Mouse (Mus musculus): ENCODE measurements around the gene Mien1. TPM values are rescaled to one million over a fixed set of nuclear protein-coding genes. Genes with fewer than 3 reads are reported as not detected.

Mien1 gene
- polyA plus RNA-seq, 1 experiment from 2014 or later = 237 TPM

GRCm38 (mm10) chr11:98457367-98458120 is 18.8 kb upstream of the Mien1 start:
- peak overlapping the region; percentile 63 for H3K9ac ChIP-seq
- under 1% methylated on average over 51 of the region's 64 CpGs for WGBS
- peak; percentile 82 for ATAC-seq
- peaks cover 11% of the 10 kb centered on the region for H3K4me1 ChIP-seq
- H3K27ac ChIP-seq = no peak overlapping the region
- H3K4me2 ChIP-seq = peak overlapping the region; percentile 65
- H3K4me3 ChIP-seq = peak overlapping the region; percentile 55
- H3K27me3 ChIP-seq = peaks cover 40% of the 10 kb centered on the region
- H3K9me3 ChIP-seq (replicated peaks) = no peaks in the 10 kb centered on the region
- no peaks in the 10 kb centered on the region for H3K36me3 ChIP-seq (ENCODE audit: poor library complexity, severe bottlenecking)

DNA sequence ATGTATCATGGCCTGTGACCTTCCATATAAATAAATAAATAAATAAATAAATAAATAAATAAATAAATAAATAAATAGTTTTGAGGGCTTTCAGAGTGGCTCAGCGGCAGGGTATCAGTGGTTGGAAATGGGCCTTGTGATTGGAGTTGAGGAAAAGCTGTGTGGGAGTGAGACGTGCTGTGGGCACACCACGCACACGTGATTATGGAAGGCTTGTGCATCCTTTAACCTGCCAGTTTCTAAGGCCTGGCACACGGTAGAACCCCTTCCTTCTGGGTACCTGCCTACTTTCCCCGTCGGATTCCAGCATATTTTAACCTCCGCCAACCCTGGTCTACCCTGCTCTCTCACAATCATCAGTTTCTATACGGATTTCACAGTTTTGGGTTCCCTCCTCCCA is 18.2 kb upstream of the Mien1 start:
- H3K36me3 ChIP-seq (ENCODE audit: poor library complexity, severe bottlenecking) = no peaks in the 10 kb centered on the region
- peaks cover 40% of the 10 kb centered on the region for H3K27me3 ChIP-seq
- 31% methylated on average over 9 of the region's 9 CpGs for WGBS
- peak overlapping the region; percentile 55 for H3K4me3 ChIP-seq
- peak overlapping the region; percentile 63 for H3K9ac ChIP-seq
- H3K9me3 ChIP-seq (replicated peaks) = no peaks in the 10 kb centered on the region
- peak overlapping the region; percentile 65 for H3K4me2 ChIP-seq
- no peak overlapping the region for H3K27ac ChIP-seq
- no peak; the same call in none of the 2 replicates for ATAC-seq
- H3K4me1 ChIP-seq = peaks cover 11% of the 10 kb centered on the region

DNA sequence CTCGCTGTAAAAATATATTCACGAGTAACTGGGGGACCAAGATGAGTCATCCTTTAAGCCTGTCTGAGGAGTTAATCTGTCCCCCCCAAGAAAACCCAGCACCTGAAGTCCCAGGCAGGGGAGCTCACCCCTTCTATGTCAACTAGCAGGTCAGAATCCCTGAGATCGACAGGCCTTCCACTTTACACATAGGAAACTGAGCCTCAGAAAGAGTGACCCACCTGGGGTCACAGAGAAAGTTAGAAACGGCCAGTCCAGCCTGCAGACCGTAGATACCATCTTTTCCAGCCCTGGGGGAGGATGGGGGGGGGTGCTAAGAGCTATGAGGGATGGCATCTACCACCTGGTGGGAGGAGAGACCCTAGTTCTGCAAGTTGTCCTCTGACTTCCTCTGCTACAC is 17.8 kb upstream of the Mien1 start:
- H3K27me3 ChIP-seq = peaks cover 38% of the 10 kb centered on the region
- WGBS = 83% methylated on average over 5 of the region's 5 CpGs

DNA sequence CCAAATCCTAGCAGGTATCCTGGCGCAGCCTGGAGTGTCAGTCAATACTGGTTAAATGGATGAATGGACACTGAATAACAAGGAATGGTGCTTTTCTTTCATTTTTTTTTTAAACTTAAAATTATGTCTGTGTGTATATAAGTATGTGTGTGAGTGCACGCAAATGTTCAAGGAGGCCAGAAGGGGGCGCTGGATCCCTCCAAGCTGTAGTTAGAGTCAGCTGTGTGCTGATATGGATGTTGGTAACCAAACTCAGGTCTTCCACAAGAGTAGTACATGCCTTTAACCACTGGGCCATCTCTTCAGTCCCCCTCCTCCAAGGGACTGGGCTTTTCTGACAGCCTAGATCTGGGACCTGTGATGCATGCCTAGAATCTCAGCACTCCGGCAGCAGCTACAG is 16.7 kb upstream of the Mien1 start:
- Histone ChIP-seq H3K4me1 (peaks cover 11% of the 10 kb centered on the region), H3K4me3 (no peak overlapping the region), H3K9ac (no peak overlapping the region), H3K36me3 (ENCODE audit: poor library complexity, severe bottlenecking) (no peaks in the 10 kb centered on the region), H3K27me3 (peaks cover 31% of the 10 kb centered on the region), H3K9me3 (replicated peaks) (no peaks in the 10 kb centered on the region), H3K27ac (no peak overlapping the region), H3K4me2 (no peak overlapping the region)
- ATAC-seq = no peak
- 84% methylated on average over 4 of the region's 4 CpGs for WGBS

More for the DNA sequence above, 17.8 kb upstream of the Mien1 start:
- H3K4me2 ChIP-seq = no peak overlapping the region
- no peaks in the 10 kb centered on the region for H3K36me3 ChIP-seq (ENCODE audit: poor library complexity, severe bottlenecking)
- no peak for ATAC-seq
- no peaks in the 10 kb centered on the region for H3K9me3 ChIP-seq (replicated peaks)
- H3K9ac ChIP-seq = no peak overlapping the region
- H3K4me1 ChIP-seq = peaks cover 11% of the 10 kb centered on the region
- H3K27ac ChIP-seq = no peak overlapping the region
- H3K4me3 ChIP-seq = no peak overlapping the region

GRCm38 (mm10) chr11:98449921-98450771 is 11.4 kb upstream of the Mien1 start:
- peaks cover 11% of the 10 kb centered on the region for H3K4me1 ChIP-seq
- no peak overlapping the region for H3K27ac ChIP-seq
- no peak overlapping the region for H3K4me3 ChIP-seq
- H3K9ac ChIP-seq = no peak overlapping the region
- peaks cover 50% of the 10 kb centered on the region for H3K27me3 ChIP-seq
- 85% methylated on average over 20 of the region's 20 CpGs for WGBS
- H3K9me3 ChIP-seq (replicated peaks) = no peaks in the 10 kb centered on the region
- ATAC-seq = no peak
- H3K4me2 ChIP-seq = no peak overlapping the region
- no peaks in the 10 kb centered on the region for H3K36me3 ChIP-seq (ENCODE audit: poor library complexity, severe bottlenecking)

- Histone ChIP-seq H3K9me3 (replicated peaks) (no peaks in the 10 kb centered on the region), H3K9ac (no peak overlapping the region), H3K36me3 (ENCODE audit: poor library complexity, severe bottlenecking) (no peaks in the 10 kb centered on the region), H3K4me2 (no peak overlapping the region), H3K4me1 (peaks cover 11% of the 10 kb centered on the region), H3K4me3 (no peak overlapping the region), H3K27ac (no peak overlapping the region), H3K27me3 (peaks cover 53% of the 10 kb centered on the region)
- WGBS = 92% methylated on average over 3 of the region's 3 CpGs
- no peak for ATAC-seq
Observed at GRCm38 (mm10) chr11:98449419-98449818, 10.6 kb upstream of the Mien1 start.

GRCm38 (mm10) chr11:98448191-98448790 is 9.5 kb upstream of the Mien1 start:
- 47% methylated on average over 13 of the region's 13 CpGs for WGBS
- H3K4me3 ChIP-seq = no peak overlapping the region
- no peak for ATAC-seq
- no peaks in the 10 kb centered on the region for H3K36me3 ChIP-seq (ENCODE audit: poor library complexity, severe bottlenecking)
- H3K27ac ChIP-seq = no peak overlapping the region
- H3K4me1 ChIP-seq = peaks cover 11% of the 10 kb centered on the region
- H3K9ac ChIP-seq = no peak overlapping the region
- no peaks in the 10 kb centered on the region for H3K9me3 ChIP-seq (replicated peaks)
- peaks cover 56% of the 10 kb centered on the region for H3K27me3 ChIP-seq
- no peak overlapping the region for H3K4me2 ChIP-seq

- H3K9ac ChIP-seq = no peak overlapping the region; the same call in 1 of the 2 replicates
- no peak for ATAC-seq
- H3K4me2 ChIP-seq = peak overlapping the region; percentile 30; the same call in 1 of the 2 replicates
- H3K4me3 ChIP-seq = no peak overlapping the region
- no peaks in the 10 kb centered on the region for H3K9me3 ChIP-seq (replicated peaks)
- no peaks in the 10 kb centered on the region for H3K36me3 ChIP-seq (ENCODE audit: poor library complexity, severe bottlenecking)
- H3K4me1 ChIP-seq = peaks cover 11% of the 10 kb centered on the region
- H3K27ac ChIP-seq = no peak overlapping the region
- H3K27me3 ChIP-seq = peaks cover 59% of the 10 kb centered on the region
- 13% methylated on average over 7 of the region's 7 CpGs for WGBS
Observed at GRCm38 (mm10) chr11:98447475-98447834, 8.7 kb upstream of the Mien1 start.

DNA sequence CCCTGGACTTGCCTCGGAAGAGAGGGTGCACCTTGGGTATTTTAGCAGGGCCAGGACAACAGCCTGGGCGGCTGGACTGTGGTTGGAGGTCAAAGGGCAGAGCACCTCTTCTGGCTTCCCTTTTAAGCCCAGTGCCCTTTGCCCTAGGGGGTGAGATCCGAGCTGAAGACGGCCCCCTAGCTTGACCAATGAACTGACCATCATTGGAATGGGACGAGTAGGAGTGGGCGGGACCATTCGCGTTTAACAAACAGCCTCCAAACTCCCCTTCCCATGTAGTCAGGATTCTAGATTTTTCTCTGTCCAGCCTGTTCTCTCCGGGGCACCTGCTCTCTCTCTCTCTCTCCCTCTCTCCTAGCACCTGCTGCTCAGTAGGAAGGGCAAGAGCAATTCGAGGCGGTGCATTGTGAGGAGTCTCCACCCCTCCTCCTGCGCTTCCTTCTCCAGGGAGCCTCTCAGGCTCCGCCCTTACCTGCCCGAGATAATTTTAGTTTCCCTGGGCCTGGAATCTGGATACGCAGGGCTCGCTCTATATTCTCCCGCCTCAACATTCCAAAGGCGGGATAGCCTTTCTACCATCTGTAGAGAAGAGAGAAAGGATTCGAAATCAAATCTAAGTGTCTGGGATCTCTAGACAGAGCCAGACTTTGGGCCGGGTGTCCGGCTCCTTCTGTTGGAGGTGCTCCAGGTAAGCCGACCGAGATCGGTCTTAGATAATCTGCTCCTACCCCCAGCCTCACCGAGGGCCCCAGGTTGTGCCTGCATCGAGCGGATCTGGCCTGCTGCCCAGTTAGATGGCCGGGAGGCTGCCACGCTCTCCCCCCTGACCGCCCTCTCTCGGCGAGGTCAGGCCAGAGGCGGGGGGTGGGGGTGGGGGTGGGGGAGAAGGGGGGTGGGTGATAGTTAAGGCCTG is 8.0 kb upstream of the Mien1 start:
- H3K4me2 ChIP-seq = peak overlapping the region; percentile 30
- peaks cover 59% of the 10 kb centered on the region for H3K27me3 ChIP-seq
- H3K27ac ChIP-seq = no peak overlapping the region
- no peak overlapping the region; the same call in none of the 2 replicates for H3K9ac ChIP-seq
- H3K9me3 ChIP-seq (replicated peaks) = no peaks in the 10 kb centered on the region
- no peak for ATAC-seq
- peaks cover 11% of the 10 kb centered on the region for H3K4me1 ChIP-seq
- H3K4me3 ChIP-seq = no peak overlapping the region
- 2% methylated on average over 33 of the region's 33 CpGs for WGBS
- H3K36me3 ChIP-seq (ENCODE audit: poor library complexity, severe bottlenecking) = no peaks in the 10 kb centered on the region

GRCm38 (mm10) chr11:98446213-98446561 is 7.4 kb upstream of the Mien1 start, which contains the start of gene Grb7:
Grb7 (plus strand) TSS chr11:98446394.
- Histone ChIP-seq H3K36me3 (ENCODE audit: poor library complexity, severe bottlenecking) (no peaks in the 10 kb centered on the region), H3K4me1 (peaks cover 11% of the 10 kb centered on the region), H3K4me2 (peak within 1 kb of the TSS; percentile 30), H3K9ac (no peak within 1 kb of the TSS; the same call in none of the 2 replicates), H3K4me3 (no peak within 1 kb of the TSS), H3K27ac (no peak within 1 kb of the TSS), H3K27me3 (peaks cover 59% of the 10 kb centered on the region), H3K9me3 (replicated peaks) (no peaks in the 10 kb centered on the region)
- no peak for ATAC-seq
- 13% methylated on average over 5 of the region's 5 CpGs for WGBS

GRCm38 (mm10) chr11:98445679-98446078 is 6.9 kb upstream of the Mien1 start:
- Histone ChIP-seq H3K36me3 (ENCODE audit: poor library complexity, severe bottlenecking) (no peaks in the 10 kb centered on the region), H3K9ac (no peak overlapping the region), H3K4me3 (no peak overlapping the region), H3K9me3 (replicated peaks) (no peaks in the 10 kb centered on the region), H3K4me1 (peaks cover 11% of the 10 kb centered on the region), H3K27me3 (peaks cover 58% of the 10 kb centered on the region), H3K27ac (no peak overlapping the region), H3K4me2 (no peak overlapping the region)
- WGBS = 75% methylated on average over 4 of the region's 4 CpGs
- no peak for ATAC-seq
